Mouse (Mus musculus): ENCODE results near the gene Gm21149. TPM values are rescaled to one million over a fixed set of nuclear protein-coding genes. Genes with fewer than 3 reads are reported as not detected.

The Gm21149 gene
- total RNA-seq (2023), result not detected

DNA sequence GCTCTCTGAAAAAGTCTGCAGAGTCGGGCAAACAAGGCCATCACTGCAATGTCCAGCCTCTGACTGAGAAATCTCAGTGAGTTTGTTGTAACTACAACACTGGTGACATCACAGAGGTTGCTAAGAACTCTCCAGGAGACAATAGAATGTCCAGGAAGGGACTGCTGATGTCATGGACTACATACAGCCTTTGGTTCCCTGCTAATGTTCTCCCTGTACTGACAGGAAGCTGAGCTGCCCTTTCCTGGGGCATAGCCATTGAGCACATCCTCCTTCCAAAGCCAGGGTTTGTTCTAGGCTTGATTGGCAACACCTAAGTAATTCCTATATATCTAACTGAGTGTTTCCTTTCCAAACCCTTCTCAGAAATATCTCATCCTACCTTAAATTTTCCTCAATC, at the start of gene Gm21149:
Gm21149 (minus strand) TSS at position 101 of the 400 bp plus-strand sequence.

Other genes with a start within 250 kb of the Gm21149 start
- not detected for gene Gm21190, start 52.7 kb upstream of the Gm21149 start, total RNA-seq (2023)
- not detected for gene Gm21083, start 100.8 kb upstream of the Gm21149 start, total RNA-seq (2023)
- gene Speer4d, start 142.5 kb upstream of the Gm21149 start, total RNA-seq (2023), result not detected
- gene 4930572O03Rik, start 180.5 kb upstream of the Gm21149 start, total RNA-seq (2023), result not detected
- not detected for gene Speer4c, start 237.7 kb upstream of the Gm21149 start, total RNA-seq (2023)

Measured in neutrophil, adult 59 days (primary cell).